Mouse (Mus musculus) limb, embryonic 14.5 days (tissue): ENCODE results near the gene Aldh8a1. TPM values are rescaled to one million over a fixed set of nuclear protein-coding genes. Genes with fewer than 3 reads are reported as not detected.

Source experiments
- ATAC-seq: fragments of 200-750 bp; cut with Nextera tagmentation; 2 replicates; pipeline ENCODE4 v1.8.0; 2017; ENCODE audit warnings: low read depth, moderate number of reproducible peaks, moderate TSS enrichment; ENCODE audit not compliant: low FRiP score
- DNase-seq: peaks from one replicate; pipeline ENCODE4 v3.0.0-alpha.2; 2015; ENCODE audit warnings: low spot score
- H3K27ac ChIP-seq: fragments of 300-500 bp; sonication (generic); replicated peaks from 2 replicates; pipeline ENCODE4 v1.5.1; 2014; ENCODE audit warnings: low read depth, mild to moderate bottlenecking, low read length, moderate library complexity, mixed read lengths
- H3K27me3 ChIP-seq: fragments of 300-500 bp; sonication (generic); 2 replicates; pipeline ENCODE4 v1.6.1; 2014; ENCODE audit warnings: low read length, mixed read lengths; ENCODE audit not compliant: control insufficient read depth, insufficient read depth
- H3K36me3 ChIP-seq: fragments of 300-500 bp; sonication (generic); 2 replicates; pipeline ENCODE4 v1.6.1; 2014; ENCODE audit warnings: mild to moderate bottlenecking, low read length, moderate library complexity, mixed read lengths; ENCODE audit not compliant: control insufficient read depth, insufficient read depth
- H3K4me1 ChIP-seq: fragments of 300-500 bp; sonication (generic); 2 replicates; pipeline ENCODE4 v1.6.1; 2014; ENCODE audit warnings: antibody characterized with exemption, low read length, mixed read lengths; ENCODE audit not compliant: control insufficient read depth, insufficient read depth
- H3K4me2 ChIP-seq: fragments of 300-500 bp; sonication (generic); replicated peaks from 2 replicates; pipeline ENCODE4 v1.6.1; 2014; ENCODE audit warnings: low read depth, mild to moderate bottlenecking, low read length, moderate library complexity; ENCODE audit not compliant: severe bottlenecking
- H3K4me3 ChIP-seq: fragments of 300-500 bp; sonication (generic); replicated peaks from 2 replicates; pipeline ENCODE4 v1.5.1; 2014; ENCODE audit warnings: low read length
- H3K9ac ChIP-seq: fragments of 300-500 bp; sonication (generic); 2 replicates; pipeline ENCODE4 v1.6.1; 2014; ENCODE audit warnings: mild to moderate bottlenecking, low read depth, low read length, moderate library complexity; ENCODE audit not compliant: severe bottlenecking
- H3K9me3 ChIP-seq: fragments of 300-500 bp; sonication (generic); 2 replicates; pipeline ENCODE4 v1.6.1; 2016; ENCODE audit warnings: low read length; ENCODE audit not compliant: control insufficient read depth
- POLR2A ChIP-seq: fragments of 200-500 bp; IDR thresholded peaks from 2 replicates; pipeline ENCODE4 v1.8.0; 2012; ENCODE audit warnings: inconsistent platforms, mild to moderate bottlenecking, moderate library complexity, borderline replicate concordance; ENCODE audit not compliant: insufficient read depth, insufficient read length; ENCODE audit errors: extremely low read depth
- WGBS: fragments of 180-500 bp; shearing (Covaris S2); extraction: QIAGEN DNeasy Blood & Tissue Kit; methylation state at CpG from one replicate; pipeline ENCODE4 v1.1.7; 2014; 5-methylcytosine and 5-hydroxymethylcytosine counted together
- polyA plus RNA-seq, 2 experiments: library from polyadenylated mRNA; depleted of rRNA in 1 of 2; stranded (reverse) in 1 of 2; unstranded in 1 of 2; fragments of >200 nt; fragmentation: Nextera tagmentation in 1 of 2; extraction: Ambion mirVana in 1 of 2; gene quantifications; 2 replicates each; pipeline versions ENCODE4 v1.2.1 to v1.2.3; 2012 to 2014

Gene Aldh8a1
- polyA plus RNA-seq, 2 experiments: 0.03 TPM; not detected in 1

- ATAC-seq: no peak
- Histone ChIP-seq H3K4me1 (no peaks in the 10 kb centered on the region), H3K9me3 (peaks cover 4% of the 10 kb centered on the region; the same call in 1 of the 2 replicates), H3K27me3 (no peaks in the 10 kb centered on the region), H3K4me2 (no peak overlapping the region), H3K9ac (no peak overlapping the region), H3K27ac (no peak overlapping the region), H3K36me3 (peaks cover 63% of the 10 kb centered on the region), H3K4me3 (no peak overlapping the region)
- TF ChIP-seq POLR2A: no peak
- DNase-seq: no peak
- 90% methylated on average over 14 of the region's 14 CpGs for WGBS
Measured at GRCm38 (mm10) chr10:21341706-21342105, 35.4 kb upstream of the Aldh8a1 start.

- Histone ChIP-seq H3K4me3 (no peak overlapping the region), H3K4me2 (no peak overlapping the region), H3K36me3 (peaks cover 64% of the 10 kb centered on the region), H3K9me3 (no peaks in the 10 kb centered on the region), H3K27me3 (no peaks in the 10 kb centered on the region), H3K9ac (no peak overlapping the region), H3K27ac (no peak overlapping the region), H3K4me1 (no peaks in the 10 kb centered on the region)
- 89% methylated on average over 11 of the region's 11 CpGs for WGBS
- no peak for DNase-seq
- no peak for TF ChIP-seq POLR2A
- ATAC-seq: no peak
Measured at GRCm38 (mm10) chr10:21342331-21343005, 34.6 kb upstream of the Aldh8a1 start.

GRCm38 (mm10) chr10:21347332-21347731 lies 29.8 kb upstream of the Aldh8a1 start:
- Histone ChIP-seq H3K36me3 (peaks cover 56% of the 10 kb centered on the region), H3K27ac (no peak overlapping the region), H3K4me3 (no peak overlapping the region), H3K9me3 (no peaks in the 10 kb centered on the region), H3K4me1 (no peaks in the 10 kb centered on the region), H3K9ac (no peak overlapping the region), H3K4me2 (no peak overlapping the region), H3K27me3 (no peaks in the 10 kb centered on the region)
- 89% methylated on average over 4 of the region's 4 CpGs for WGBS
- TF ChIP-seq POLR2A: no peak
- DNase-seq (no peak), ATAC-seq (no peak)

GRCm38 (mm10) chr10:21349449-21349848 lies 27.6 kb upstream of the Aldh8a1 start:
- H3K9ac ChIP-seq: no peak overlapping the region
- no peak overlapping the region for H3K27ac ChIP-seq
- 96% methylated on average over 5 of the region's 5 CpGs for WGBS
- no peak for DNase-seq
- TF ChIP-seq POLR2A: no peak
- H3K36me3 ChIP-seq: peaks cover 66% of the 10 kb centered on the region
- H3K4me1 ChIP-seq: no peaks in the 10 kb centered on the region
- no peak for ATAC-seq
- no peaks in the 10 kb centered on the region for H3K27me3 ChIP-seq
- no peak overlapping the region for H3K4me3 ChIP-seq
- H3K4me2 ChIP-seq: no peak overlapping the region
- no peaks in the 10 kb centered on the region for H3K9me3 ChIP-seq

- Histone ChIP-seq H3K27me3 (no peaks in the 10 kb centered on the region), H3K4me1 (no peaks in the 10 kb centered on the region), H3K4me3 (no peak overlapping the region), H3K4me2 (no peak overlapping the region), H3K36me3 (peaks cover 65% of the 10 kb centered on the region), H3K9ac (no peak overlapping the region), H3K9me3 (no peaks in the 10 kb centered on the region), H3K27ac (no peak overlapping the region)
- no peak for TF ChIP-seq POLR2A
- ATAC-seq: no peak
- no peak for DNase-seq
- WGBS: 95% methylated on average over 2 of the region's 2 CpGs
Measured at GRCm38 (mm10) chr10:21349946-21350345, 27.1 kb upstream of the Aldh8a1 start.
